Mouse (Mus musculus): ENCODE measurements around the gene Ift81.

The Ift81 gene

DNA sequence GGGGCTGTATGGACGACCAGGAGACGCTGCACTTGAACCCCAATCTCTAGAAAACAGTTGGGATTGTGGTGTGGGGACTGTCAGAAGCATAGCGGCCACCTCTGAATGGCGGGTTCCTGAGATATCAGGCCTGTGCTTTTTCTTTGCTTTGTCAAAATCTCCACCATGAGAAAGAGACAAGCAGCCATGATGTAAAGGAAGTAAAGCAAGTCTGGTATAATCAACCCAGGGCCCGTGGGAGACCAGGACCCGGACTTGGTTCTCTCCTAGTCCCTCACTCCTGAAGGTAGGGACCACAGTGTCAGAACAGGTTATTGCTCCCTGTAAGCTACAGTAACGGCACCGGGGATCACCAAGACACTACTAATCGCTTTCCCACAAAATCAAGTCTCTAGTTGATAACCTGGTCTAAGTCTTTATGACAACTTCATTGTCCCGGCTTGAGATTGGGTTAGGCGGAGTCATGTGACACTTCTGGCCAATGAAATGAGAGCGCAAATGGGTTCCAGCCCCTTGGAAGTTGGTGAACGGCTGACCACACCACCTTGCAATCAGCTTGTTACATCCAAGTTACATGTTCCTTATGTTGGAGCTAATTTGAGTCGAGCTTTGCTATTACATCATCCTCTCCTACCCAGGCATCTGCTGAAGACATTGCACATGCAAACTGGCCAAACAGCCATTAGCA is 11.4 kb upstream of the Ift81 start:
- peak; percentile 34 for DNase-seq (ENCODE audit: low read depth)

DNA sequence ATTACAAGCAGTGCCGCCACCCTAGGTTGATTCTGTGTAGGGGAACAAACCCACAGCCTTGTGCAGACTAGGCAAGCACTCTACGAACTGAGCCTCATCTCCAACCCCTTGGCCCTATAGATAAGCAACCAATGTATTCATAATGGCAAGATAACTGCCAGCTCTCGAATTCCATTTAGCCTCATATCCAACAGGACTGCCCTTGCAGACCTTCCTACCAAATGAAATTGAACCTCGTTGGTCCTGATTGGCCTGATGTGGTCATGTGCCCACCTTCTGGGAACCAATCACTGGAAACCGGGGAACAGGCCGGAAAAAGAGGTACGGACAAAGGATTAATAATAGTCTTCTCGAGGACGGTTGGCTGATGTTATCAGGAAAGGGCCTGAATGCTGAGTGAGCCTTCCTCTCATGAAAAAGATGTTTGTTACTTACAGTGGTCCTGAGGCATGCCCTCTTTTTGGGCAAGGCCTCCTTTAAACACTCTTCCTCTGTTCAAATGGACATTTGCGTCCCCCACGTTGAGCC is 10.7 kb upstream of the Ift81 start:
- DNase-seq (ENCODE audit: low read depth) = no peak

DNA sequence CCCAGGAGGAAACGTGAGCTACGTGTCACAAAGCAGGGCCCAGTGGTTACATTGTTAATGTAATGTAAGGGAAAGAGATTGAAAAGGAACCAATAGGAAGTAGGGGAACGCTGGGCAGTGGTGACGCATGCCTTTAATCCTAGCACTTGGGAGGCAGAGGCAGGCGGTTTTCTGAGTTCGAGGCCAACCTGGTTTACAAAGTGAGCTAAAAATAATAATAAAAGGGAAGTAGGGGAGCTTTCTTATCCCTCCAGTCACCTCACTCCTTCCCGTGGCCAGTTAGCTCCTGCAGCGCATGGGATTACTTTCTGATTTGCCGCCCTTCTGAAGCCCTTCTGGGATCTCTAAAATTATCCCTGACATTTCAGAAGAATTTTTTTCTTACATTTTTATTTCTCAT is 9.5 kb upstream of the Ift81 start:
- DNase-seq (ENCODE audit: low read depth) = no peak

DNA sequence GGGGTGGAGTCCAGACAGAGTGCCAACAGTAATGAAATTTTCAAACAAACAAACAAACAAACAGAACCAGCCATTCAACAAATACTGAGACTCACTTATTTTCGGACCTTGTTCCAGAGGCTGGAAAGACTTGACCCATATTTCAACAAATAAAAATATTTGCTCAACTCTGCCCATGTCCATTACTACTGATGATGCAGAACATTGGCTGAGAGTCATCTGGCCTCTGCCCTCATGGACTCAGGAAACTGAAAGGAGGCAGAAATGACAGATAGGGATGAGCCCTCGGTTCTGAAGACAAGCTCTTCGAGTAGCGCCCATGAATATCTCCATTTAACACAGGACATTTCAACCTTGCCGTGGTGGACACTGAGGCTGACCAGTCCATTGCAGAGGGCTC is 8.2 kb upstream of the Ift81 start:
- no peak for DNase-seq (ENCODE audit: low read depth)

DNA sequence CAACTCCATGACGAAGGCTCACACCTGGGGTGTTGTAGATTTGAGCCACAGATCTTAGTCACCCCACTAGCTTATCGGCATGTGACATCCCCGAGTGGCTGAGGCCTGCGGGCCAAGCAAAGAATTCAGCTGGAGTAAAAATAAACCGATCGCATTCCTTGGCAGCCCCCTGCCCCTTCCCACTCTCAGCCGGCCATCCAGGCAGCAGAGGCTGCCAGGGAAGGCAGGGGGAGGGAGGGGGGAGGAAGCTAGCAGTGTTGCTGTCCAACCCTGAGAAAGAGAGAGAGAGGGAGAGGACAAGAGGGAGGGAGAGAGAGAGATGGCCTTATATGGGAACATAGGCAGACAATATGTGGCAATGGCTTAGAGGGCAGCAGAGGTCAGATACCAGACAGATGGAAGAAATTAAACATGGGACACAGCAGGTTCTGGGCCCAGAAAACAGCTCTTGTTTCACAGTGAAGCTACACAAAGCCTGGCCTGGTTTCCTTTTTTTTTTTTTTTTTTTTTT is 7.1 kb upstream of the Ift81 start:
- DNase-seq (ENCODE audit: low read depth) = peak; percentile 80

DNA sequence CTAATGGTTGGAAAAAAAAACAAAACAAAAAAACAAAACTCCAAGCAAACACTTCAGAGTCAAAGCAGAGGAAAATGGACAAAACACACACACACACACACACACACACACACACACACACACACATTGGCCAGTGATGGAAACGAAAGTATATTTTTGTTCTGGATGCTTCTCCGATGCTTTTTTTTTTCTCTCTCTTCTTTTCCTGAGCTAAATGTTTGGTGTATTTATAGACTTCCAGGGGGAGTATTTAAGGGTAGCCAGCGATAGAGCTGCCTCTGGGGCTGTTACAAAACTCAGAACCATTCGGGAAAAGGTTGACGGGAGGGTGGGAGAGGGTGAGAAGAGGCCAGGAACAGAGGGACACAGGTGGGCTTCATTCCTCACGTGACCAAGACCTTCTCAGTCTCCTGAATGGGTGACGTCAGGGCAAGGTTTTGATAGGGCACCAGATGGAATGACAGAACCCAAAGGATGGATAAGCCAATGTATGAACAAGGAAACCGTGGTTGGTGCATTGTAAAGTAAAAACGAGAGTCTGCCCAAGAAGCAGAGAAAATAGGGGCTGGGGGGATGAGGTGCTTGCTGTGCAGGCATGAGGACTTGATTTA is 5.5 kb upstream of the Ift81 start:
- DNase-seq (ENCODE audit: low read depth) = no peak

DNA sequence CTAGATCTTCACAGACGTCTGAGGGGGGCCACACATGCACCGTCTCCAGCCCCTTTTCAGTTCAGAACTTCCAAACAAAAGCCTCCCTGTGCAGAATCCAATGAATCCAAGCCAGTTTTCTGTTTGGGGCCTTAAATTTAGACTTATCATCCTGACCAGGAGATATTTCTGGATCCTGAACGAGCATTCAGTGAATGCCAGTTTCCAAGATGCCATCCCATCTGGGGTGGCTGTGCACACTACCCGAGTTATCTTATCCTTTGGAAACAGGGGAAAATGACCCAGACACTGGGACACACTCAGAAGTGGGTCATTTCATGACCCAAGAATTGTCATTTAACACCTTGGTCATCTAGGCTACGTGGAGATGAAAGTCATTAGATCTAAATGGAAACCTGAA is 3.4 kb upstream of the Ift81 start:
- no peak for DNase-seq (ENCODE audit: low read depth)

DNA sequence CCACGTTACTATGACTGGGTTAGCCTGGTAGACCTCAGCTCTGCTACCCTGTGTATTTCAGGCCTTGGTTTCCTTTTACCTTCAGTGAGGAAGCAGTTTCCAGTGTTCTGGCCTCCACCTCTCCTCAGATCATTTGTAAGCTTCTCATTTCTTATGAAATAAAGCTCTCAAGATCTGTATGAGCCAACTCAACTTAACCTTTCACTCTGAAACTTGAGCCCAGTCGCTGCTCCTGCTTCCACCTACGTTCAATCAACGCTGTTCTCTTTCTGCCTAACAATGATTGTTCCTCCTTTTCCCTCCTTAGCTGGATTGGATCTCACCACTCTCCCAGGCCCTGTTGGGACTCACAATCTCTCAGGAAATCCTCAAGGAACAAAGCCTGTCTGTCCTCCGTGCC is 2.7 kb downstream of the Ift81 start:
- no peak for DNase-seq (ENCODE audit: low read depth)

DNA sequence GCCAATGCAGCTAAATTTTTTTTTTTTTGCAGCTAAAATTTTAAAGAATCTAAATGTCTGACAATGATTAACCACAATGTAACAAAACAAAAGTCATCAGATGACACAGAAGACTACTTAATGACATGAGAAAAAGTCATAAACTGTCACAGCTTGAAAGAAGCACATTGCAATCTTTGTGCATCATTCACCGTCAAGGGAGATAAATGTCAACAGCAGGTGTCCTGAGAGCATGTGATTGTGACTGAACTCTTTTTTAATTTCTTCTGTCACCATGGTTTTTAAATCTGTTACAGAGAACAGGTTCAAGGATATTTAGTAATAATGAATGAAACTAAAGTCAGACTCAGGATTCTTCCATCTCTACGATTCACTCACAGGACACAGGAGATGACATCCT is 9.4 kb downstream of the Ift81 start:
- no peak for DNase-seq (ENCODE audit: low read depth)

DNA sequence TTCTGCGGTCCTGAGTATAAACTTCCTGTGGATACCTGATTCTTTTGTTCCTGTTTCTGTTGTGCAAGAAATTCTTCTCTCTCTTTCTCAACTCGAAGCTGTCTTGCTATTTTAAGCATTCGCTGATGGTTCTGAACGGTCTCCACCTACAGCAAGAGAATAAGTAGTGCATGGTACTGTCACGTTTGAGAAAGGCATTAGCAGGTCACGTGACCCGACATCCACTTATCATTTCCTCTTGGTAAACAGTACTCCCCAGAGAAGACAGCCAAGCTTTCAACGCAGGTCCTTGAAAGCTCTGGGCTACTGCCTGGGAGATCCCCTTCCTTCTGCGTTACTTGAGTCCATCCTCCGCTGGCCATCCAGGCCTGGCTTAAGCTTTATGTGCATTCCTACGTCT is 12.1 kb downstream of the Ift81 start:
- peak; percentile 98 for DNase-seq (ENCODE audit: low read depth)

DNA sequence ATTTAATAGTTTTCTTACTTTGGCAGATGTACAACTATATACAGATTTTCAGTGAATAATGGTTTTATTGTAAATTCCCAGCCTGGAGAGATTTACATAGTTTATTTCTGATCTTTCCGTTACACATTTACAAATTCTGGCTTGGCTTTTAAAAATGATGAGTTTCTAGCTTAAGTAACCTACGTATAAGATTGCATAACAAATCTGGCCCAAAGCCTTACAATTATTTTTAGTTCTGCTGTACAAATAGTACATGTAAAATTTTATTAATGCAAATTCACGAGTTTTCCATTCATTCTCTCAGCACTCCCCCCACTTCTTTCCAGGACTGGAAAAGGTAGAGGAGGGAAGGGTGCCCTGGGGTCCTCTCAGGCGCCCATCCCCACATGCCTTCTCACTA is 18.8 kb downstream of the Ift81 start:
- no peak for DNase-seq (ENCODE audit: low read depth)

DNA sequence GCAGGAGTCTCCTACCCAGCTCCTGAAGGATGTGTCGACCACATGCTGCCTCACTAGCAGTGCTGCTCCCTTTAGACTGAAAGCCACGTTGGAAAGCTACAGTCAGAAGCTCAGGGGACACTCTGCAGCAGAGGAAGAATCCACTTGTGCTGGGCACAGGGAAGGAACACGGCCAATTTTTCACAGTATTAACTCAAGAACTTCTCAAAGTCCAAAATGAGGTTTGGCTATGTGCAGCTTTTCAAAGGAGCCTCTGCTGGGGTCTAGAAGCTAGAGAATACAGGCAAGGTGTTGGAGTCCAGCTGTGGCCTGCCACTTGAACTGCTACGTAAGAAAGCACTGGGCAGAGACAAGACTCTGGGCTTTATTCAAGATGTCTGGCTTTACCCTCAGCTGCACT is 24.4 kb downstream of the Ift81 start:
- DNase-seq (ENCODE audit: low read depth) = no peak

DNA sequence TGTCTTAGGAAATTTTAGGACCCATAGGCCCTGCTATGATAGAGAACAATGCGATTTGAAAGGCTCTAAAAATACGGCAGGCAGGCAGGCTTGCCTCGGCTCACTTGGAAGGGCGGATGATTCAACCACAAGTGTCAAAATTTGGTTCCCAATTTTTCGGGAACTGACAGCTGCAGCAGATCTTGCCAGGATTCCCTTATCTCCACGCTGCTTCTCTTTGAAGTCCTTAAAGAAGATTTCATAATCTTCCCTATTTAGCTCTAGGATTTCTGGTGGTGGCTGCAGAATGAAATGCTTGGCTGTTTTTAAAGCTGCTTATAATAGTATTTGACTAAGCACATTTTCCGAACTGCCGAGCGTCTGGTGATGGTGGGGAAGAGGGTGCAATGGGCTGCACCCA is 28.8 kb downstream of the Ift81 start:
- no peak for DNase-seq (ENCODE audit: low read depth)

DNA sequence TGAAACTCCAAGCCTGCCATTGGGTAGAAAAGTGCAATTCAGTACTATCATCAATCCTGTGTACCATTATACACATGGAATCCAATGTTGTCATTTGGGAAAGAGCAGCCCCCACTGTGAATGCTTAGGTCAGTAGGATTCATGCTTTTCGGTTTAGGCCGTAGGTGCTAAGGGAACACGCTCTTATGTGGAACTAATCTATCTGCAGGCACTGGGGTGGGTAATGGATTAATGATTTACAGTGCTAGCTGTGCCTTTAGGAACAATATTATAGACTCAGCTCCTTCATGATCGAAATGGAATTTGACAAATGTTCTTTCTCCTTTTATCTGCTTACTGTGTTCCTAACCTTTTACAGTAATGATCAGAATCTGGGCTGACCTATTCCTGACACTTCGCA is 30.2 kb downstream of the Ift81 start:
- no peak for DNase-seq (ENCODE audit: low read depth)

DNA sequence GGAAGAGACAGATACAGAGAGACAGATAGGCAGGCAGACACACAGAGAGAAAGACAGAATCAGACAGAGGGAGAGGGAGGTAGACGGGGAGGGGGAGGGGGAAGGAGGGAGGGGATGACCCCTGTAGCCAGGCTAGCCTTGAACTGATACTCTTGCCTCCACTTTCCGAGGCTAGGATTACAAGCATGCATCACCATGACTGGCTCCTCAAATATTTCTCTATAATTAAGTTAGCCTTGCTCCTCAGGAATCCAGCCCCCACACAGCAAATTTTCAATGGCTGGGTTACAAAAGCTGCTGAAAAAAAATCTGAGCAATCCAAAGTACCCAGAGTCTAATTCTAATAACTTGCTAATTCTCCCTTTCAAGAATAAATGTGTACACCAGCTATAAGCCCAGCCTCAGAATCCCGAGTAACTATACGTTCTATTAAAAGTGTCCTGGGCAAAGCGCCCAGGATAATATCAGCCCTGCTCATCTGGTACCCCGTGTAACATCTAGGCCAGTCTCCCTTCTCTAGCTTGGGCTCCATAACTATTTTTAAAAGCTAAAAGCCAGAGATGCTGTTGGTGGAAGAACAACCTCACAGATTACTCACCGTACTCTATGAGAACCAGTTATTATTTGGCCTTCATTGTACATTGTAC is 37.5 kb downstream of the Ift81 start:
- no peak for DNase-seq (ENCODE audit: low read depth)

DNA sequence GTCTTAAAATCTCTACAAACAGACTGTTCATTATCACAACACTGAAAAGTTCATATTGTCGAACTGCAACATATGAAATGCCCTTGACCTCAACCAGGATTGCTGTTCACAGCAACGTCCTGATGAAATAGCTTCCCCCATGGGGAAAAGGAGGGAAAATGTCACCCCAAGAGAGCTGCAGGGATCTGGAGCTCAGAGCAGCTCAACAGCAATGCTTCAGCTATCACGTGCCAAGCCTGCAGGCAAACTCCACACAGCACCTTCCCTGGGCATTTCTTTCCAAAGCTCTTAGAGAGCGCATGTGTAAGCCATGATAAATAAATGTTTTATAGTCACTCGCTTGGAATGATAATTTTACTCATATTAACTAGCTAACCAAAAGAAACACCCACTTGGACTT is 42.3 kb downstream of the Ift81 start:
- DNase-seq (ENCODE audit: low read depth) = no peak

DNA sequence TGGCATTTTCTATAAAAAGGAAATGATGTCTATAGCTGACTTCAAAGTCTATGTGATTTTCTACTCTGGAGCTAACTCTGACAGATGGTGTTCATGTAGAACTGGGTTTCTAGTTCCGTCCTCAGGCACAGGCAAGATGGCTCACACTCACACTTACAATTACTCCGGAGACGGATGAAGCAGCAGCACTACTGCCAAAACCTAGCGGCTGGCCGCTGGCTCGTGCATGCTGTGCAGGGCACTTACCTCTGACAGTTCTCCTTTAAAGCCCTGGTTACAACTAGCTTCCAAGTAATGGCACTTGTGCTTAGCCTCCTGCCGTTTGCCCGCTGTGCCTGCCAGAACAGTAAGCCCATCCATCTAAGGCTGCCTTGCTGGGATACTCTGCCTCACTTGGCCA is 47.7 kb downstream of the Ift81 start:
- DNase-seq (ENCODE audit: low read depth) = no peak

DNA sequence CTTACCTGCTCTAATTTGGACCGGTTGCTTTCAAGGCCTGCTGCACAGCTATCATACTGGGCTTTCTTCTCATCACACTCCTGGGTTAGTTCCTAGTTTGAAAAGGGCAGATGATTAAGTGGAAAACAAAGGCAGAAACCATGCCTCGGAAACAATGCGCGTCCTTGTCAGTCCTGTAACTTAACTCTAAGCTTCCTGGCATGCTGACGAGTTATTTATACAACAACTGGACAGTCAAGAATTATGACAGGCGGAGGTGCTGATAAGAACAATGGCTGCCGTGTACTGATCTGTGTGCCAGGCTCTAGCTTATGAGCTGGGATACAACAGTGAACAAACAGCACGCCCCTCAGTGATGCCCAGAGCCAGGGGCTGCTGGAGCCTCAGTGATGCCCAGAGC is 53.7 kb downstream of the Ift81 start:
- no peak for DNase-seq (ENCODE audit: low read depth)

DNA sequence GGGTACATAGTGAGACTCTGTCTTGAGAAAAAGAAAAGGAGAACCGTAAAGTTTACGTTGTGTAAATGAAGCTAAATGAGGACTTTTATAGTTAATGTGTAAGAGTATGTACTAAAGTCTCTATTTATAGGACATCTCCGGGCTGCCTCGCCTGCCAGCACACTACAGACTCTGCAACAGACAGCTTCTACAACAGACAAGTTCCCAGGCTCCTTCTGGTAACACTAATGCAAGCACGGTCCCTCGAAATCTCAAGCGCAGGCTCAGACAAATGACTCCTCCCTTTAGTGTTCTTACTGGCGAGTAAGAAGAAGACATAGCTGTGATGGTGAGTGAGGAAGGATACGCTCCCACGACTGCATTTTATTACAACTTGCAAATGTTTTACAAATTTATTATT is 56.2 kb downstream of the Ift81 start:
- no peak for DNase-seq (ENCODE audit: low read depth)

DNA sequence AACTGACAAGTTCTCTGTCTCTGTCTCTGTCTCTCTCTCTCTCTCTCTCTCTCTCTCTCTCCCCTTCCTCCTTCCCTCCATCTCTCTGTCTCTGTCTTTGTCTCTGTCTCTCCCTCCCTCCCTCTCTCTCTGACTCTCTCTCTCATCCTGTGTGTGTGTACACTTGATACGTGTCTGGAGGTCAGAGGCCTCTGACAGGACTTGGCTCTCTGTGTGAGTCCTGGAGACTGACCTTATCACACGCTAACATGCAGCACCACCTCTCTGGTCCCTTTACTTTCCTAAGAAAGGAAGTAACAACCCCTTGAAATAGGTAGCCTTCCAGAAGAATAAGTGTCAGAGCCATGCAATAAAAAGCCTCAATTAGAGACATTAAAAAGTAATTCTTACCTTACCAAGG is 59.2 kb downstream of the Ift81 start:
- DNase-seq (ENCODE audit: low read depth) = no peak

DNA sequence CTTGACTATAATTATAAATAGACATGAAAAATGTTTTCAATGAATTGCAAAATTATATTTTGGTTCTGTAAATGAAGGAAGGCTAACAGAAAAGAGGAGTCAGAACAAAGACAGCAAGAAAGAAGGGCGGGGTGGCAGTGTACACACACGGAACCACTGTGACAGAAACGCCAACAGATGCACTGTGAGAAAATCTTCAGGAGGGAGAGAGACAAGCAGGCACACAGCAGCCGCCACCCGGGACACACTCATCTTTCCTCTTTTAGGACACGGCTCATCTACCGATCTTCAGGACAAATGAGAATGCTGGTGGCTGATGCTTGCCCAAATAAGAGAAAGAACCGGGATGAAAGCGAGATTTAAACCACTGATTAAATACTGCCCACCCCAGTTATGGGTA is 61.7 kb downstream of the Ift81 start:
- no peak for DNase-seq (ENCODE audit: low read depth)

DNA sequence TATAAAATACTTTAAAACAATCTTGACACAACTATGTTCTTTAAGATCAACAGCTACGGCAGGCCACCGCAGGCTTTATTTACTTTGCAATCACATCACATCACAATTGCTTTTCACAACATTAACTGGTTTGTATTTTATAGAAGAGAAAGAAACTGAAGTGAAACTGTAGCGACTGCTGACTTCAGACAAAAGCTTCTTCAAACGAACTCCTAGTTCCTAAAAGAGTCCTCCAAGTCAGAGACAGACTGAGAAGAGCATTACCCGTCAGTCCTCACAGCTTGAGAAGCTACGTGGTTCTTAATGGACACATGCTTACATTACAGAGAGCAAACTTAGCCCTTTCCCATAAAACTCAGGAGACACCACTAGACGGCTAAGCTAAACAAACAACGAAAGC is 63.9 kb downstream of the Ift81 start:
- no peak for DNase-seq (ENCODE audit: low read depth)

DNA sequence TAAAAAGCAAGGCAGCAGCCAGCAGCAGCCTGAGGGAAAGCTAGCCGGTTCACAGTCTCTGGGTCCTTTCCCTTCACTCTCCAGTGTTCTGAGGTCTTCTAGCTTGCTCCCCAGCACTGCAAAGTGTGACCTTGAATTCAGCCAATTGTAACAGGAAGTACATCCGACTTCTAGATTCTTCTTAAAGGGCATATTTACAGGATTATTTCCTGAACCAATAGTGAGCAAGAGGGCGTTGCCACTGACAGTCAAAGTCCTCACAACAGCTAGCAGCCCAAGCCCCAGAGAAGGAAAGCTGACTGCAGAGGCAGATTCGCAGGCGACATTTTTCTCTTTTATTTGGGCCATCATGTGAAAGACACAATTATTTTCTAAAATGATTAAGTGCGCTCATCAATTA is 65.6 kb downstream of the Ift81 start:
- DNase-seq (ENCODE audit: low read depth) = peak; percentile 75
